In genomic region chr8:120551677-120551980, GRCm38 (mm10) we compare ENCODE assay signal across 12 mouse cellular contexts. TPM values are rescaled to one million over a fixed set of nuclear protein-coding genes. Genes with fewer than 3 reads are reported as not detected.
DNase-seq lines count a peak whose midpoint lies in the region; ATAC-seq lines count a peak whose summit lies in the region.
"Had no signal": no experiment of that assay in that cellular context is flagged by ENCODE, and none has a peak within 500 bp of the region (broad histone marks: within the 10 kb centered on the region; RNA-seq: fewer than 3 reads in every experiment).

No protein-coding gene starts in this region.

- peak overlapping the region; percentile 94 for H3K27ac ChIP-seq in heart, embryonic 13.5 days (replicated peaks)
- H3K27ac ChIP-seq in embryonic facial prominence, embryonic 10.5 days (replicated peaks), result peak overlapping the region; percentile 86; the same call in 1 of the 2 replicates
- peak overlapping the region; percentile 88 for H3K27ac ChIP-seq in forebrain, embryonic 14.5 days (ENCODE audit: low read depth, low read length)
- peak overlapping the region; percentile 77 for H3K27ac ChIP-seq in midbrain, embryonic 15.5 days
- H3K27ac ChIP-seq: embryonic facial prominence, embryonic 15.5 days; lung, embryonic 15.5 days had no signal

- no peak overlapping the region for H3K4me3 ChIP-seq in heart, embryonic 13.5 days
- no peak overlapping the region for H3K4me3 ChIP-seq in embryonic facial prominence, embryonic 10.5 days
- no peak overlapping the region for H3K4me3 ChIP-seq in forebrain, embryonic 14.5 days (ENCODE audit: low read depth, low read length)
- H3K4me3 ChIP-seq in midbrain, embryonic 15.5 days, result no peak overlapping the region
- H3K4me3 ChIP-seq: embryonic facial prominence, embryonic 15.5 days; intestine, embryonic 15.5 days; lung, embryonic 15.5 days had no signal

- WGBS in heart, embryonic 13.5 days, result 65% methylated on average over 3 of the region's 3 CpGs
- WGBS in embryonic facial prominence, embryonic 10.5 days, result 88% methylated on average over 3 of the region's 3 CpGs
- 95% methylated on average over 3 of the region's 3 CpGs for WGBS in forebrain, embryonic 14.5 days
- 80% methylated on average over 3 of the region's 3 CpGs for WGBS in midbrain, embryonic 15.5 days

- H3K36me3 ChIP-seq in heart, embryonic 13.5 days, result peaks cover 26% of the 10 kb centered on the region
- H3K36me3 ChIP-seq in embryonic facial prominence, embryonic 10.5 days (replicated peaks), result peaks cover 32% of the 10 kb centered on the region
- peaks cover 16% of the 10 kb centered on the region for H3K36me3 ChIP-seq in forebrain, embryonic 14.5 days (ENCODE audit: control insufficient read depth, insufficient read depth, low read length)
- no peaks in the 10 kb centered on the region for H3K36me3 ChIP-seq in midbrain, embryonic 15.5 days (replicated peaks)

- H3K27me3 ChIP-seq in heart, embryonic 13.5 days (replicated peaks), result no peaks in the 10 kb centered on the region
- peaks cover 14% of the 10 kb centered on the region for H3K27me3 ChIP-seq in embryonic facial prominence, embryonic 10.5 days (replicated peaks; ENCODE audit: low read depth, poor library complexity, severe bottlenecking)
- H3K27me3 ChIP-seq in forebrain, embryonic 14.5 days (replicated peaks; ENCODE audit: control insufficient read depth, insufficient read depth, low read length), result no peaks in the 10 kb centered on the region
- no peaks in the 10 kb centered on the region for H3K27me3 ChIP-seq in midbrain, embryonic 15.5 days (replicated peaks)
- H3K27me3 ChIP-seq: CH12.LX; embryonic facial prominence, embryonic 15.5 days; intestine, embryonic 15.5 days; lung, embryonic 15.5 days had no signal

- ATAC-seq in heart, embryonic 13.5 days (ENCODE audit: extremely low read depth, insufficient number of reproducible peaks, low FRiP score, low TSS enrichment), result no peak
- no peak for ATAC-seq in forebrain, embryonic 14.5 days
- no peak for ATAC-seq in midbrain, embryonic 15.5 days (replicated peaks)
- ATAC-seq: intestine, embryonic 15.5 days had no signal

- DNase-seq in heart, postnatal 10 days, result no peak
- DNase-seq in embryonic facial prominence, embryonic 10.5 days (ENCODE audit: low spot score), result no peak
- DNase-seq in forebrain, embryonic 14.5 days (ENCODE audit: low spot score), result no peak
- DNase-seq in right cerebral cortex, postnatal 36 days (ENCODE audit: low spot score in 2 of 2), result no peak
- no peak for DNase-seq in left cerebral cortex, adult 11 months (ENCODE audit: low spot score)
- DNase-seq: right cerebral cortex, adult 18-20 months had no signal

- no peaks in the 10 kb centered on the region for H3K9me3 ChIP-seq in heart, embryonic 13.5 days
- H3K9me3 ChIP-seq in embryonic facial prominence, embryonic 10.5 days, result no peaks in the 10 kb centered on the region
- no peaks in the 10 kb centered on the region for H3K9me3 ChIP-seq in forebrain, embryonic 14.5 days (replicated peaks; ENCODE audit: control insufficient read depth, low read length)
- H3K9me3 ChIP-seq in midbrain, embryonic 15.5 days, result no peaks in the 10 kb centered on the region
- H3K9me3 ChIP-seq: embryonic facial prominence, embryonic 15.5 days; intestine, embryonic 15.5 days; lung, embryonic 15.5 days had no signal

- intact Hi-C loops in heart, postnatal 10 days (cut with DNase I), result no loop called here

- peak overlapping the region; percentile 71 for H3K9ac ChIP-seq in heart, embryonic 13.5 days
- no peak overlapping the region for H3K9ac ChIP-seq in forebrain, embryonic 14.5 days (ENCODE audit: low read length)
- no peak overlapping the region for H3K9ac ChIP-seq in midbrain, embryonic 15.5 days
- H3K9ac ChIP-seq: embryonic facial prominence, embryonic 15.5 days; intestine, embryonic 15.5 days; lung, embryonic 15.5 days had no signal

- peak overlapping the region; percentile 63 for H3K4me2 ChIP-seq in heart, embryonic 13.5 days
- H3K4me2 ChIP-seq in forebrain, embryonic 14.5 days (ENCODE audit: low read length), result no peak overlapping the region; the same call in 1 of the 2 replicates
- H3K4me2 ChIP-seq in midbrain, embryonic 15.5 days, result no peak overlapping the region
- H3K4me2 ChIP-seq: embryonic facial prominence, embryonic 15.5 days; intestine, embryonic 15.5 days; lung, embryonic 15.5 days had no signal

- peaks cover 100% of the 10 kb centered on the region for H3K4me1 ChIP-seq in heart, embryonic 13.5 days
- H3K4me1 ChIP-seq in embryonic facial prominence, embryonic 10.5 days, result peaks cover 100% of the 10 kb centered on the region
- H3K4me1 ChIP-seq in forebrain, embryonic 14.5 days (ENCODE audit: control insufficient read depth, insufficient read depth, low read length), result peaks cover 74% of the 10 kb centered on the region
- peaks cover 86% of the 10 kb centered on the region for H3K4me1 ChIP-seq in midbrain, embryonic 15.5 days

RNA-seq across cellular contexts. Expression of gene Gins2, which starts 37.5 kb away (rescaled TPM):
- 79.8 and 80.4 TPM in 2 replicates for polyA plus RNA-seq in heart, embryonic 13.5 days (2015; fragmentation: Nextera tagmentation; extraction: Ambion mirVana)
- total RNA-seq in heart, postnatal 10 days (2021), result 10 to 100 TPM; 14.6 to 15.2 TPM
- polyA plus RNA-seq in embryonic facial prominence, embryonic 10.5 days (2016; fragmentation: Nextera tagmentation; extraction: Ambion mirVana), result 156 TPM in 2 replicates
- 33.4 and 44.1 TPM in 2 replicates for polyA plus RNA-seq in forebrain, embryonic 14.5 days (2014; fragmentation: Nextera tagmentation; extraction: Ambion mirVana)
- polyA plus RNA-seq in midbrain, embryonic 15.5 days (2015; fragmentation: Nextera tagmentation; extraction: Ambion mirVana), result 15.3 and 16.5 TPM in 2 replicates
